Mouse (Mus musculus): ENCODE measurements around the gene Zfp65. TPM values are rescaled to one million over a fixed set of nuclear protein-coding genes. Genes with fewer than 3 reads are reported as not detected.
"Not testable (repeated sequence)": the region's sequence is repeated elsewhere in the genome, so short reads cannot be mapped to it uniquely, and the experiment has no call there.

The Zfp65 gene
- polyA plus RNA-seq (2016; fragmentation: Nextera tagmentation; extraction: Ambion mirVana) = 5.0 and 6.0 TPM in 2 replicates

DNA sequence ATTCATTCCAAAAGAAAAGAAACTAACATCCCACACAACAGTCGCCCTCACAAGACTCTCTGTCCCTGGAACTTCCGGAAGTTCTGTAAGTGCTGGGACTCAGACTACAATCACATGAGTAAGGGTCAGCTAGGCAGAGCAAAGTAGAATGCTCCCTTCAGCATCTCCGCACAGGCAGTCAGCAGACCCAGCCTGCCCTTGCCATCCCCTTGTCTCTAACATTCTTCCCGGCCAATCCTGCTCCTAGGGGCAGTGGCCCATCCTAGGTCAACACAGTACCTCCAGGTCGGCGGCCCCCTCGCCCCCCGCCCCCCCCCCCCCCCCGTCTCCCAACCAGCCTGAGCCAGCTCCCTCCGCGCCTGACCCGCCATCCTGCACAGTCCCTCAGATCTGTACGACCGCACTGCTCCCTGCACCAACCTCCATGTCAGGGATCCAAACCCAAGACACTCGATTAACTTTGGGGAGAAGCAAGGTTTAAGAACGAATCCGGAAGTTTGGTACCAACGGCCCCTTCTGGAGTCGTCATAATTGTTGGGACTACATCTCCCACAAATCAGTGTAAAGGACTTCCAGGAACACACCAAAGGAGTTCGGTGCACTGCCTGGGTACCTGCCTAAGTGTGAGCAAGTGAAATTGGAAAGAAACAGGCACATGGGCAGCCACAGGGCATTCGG is at the start of gene Zfp65:
Gene Zfp65 (minus strand): TSS at position 533 of the 678 bp plus-strand sequence.
- peak; percentile 68 for DNase-seq (ENCODE audit: low spot score)
- Histone ChIP-seq H3K4me3 (peak within 1 kb of the TSS; percentile 68), H3K9me3 (peaks cover 7% of the 10 kb centered on the region; the same call in 1 of the 2 replicates), H3K27ac (peak within 1 kb of the TSS; percentile 89), H3K4me1 (replicated peaks) (0 out of 2 replicates have a peak, but pooled peaks cover 5% of the 10 kb centered on the region), H3K36me3 (no peaks in the 10 kb centered on the region), H3K27me3 (ENCODE audit: insufficient read depth, poor library complexity, severe bottlenecking) (no peaks in the 10 kb centered on the region)
- WGBS = 5% methylated on average over 20 of the region's 21 CpGs

DNA sequence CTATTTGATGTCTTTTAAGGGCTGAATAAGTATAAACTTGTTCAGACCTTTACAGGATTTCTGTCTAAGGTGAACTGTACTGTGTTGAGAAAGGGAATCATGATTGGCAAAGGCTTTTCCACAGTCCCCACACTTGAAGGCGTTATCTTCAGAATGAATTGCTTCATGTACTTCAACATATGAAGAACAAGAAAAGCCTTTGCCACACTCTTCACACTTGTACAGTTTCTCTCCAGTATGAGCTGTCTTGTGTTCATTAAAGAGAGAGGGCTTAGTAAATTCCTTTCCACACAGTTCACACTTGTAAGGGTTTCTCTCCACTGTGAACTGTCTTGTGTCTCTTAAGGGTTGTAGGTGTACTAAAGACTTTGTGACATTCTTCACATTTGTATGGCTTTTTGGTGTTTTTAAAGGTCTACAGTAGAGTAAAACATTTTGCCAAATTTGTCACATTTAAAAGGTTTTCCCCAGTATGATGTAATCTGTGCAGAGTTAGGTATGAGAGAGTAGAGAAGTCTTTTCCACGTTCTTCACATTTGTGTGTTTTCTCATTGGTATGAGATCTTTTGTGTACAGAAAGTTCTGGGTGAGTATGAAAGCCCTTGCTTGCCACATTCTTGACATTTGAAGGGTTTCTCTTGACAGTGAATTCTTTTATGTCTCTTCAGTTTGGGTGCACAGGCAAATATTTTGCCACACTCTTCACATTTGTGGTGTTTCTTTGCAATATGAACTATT is 34.2 kb upstream of the Zfp65 start:
- Histone ChIP-seq H3K27ac (no peak overlapping the region), H3K9me3 (no peaks in the 10 kb centered on the region), H3K4me1 (replicated peaks) (no peaks in the 10 kb centered on the region), H3K27me3 (ENCODE audit: insufficient read depth, poor library complexity, severe bottlenecking) (no peaks in the 10 kb centered on the region), H3K4me3 (no peak overlapping the region), H3K36me3 (no peaks in the 10 kb centered on the region)
- WGBS = 80% methylated on average over 2 of the region's 2 CpGs
- no peak for DNase-seq (ENCODE audit: low spot score)

DNA sequence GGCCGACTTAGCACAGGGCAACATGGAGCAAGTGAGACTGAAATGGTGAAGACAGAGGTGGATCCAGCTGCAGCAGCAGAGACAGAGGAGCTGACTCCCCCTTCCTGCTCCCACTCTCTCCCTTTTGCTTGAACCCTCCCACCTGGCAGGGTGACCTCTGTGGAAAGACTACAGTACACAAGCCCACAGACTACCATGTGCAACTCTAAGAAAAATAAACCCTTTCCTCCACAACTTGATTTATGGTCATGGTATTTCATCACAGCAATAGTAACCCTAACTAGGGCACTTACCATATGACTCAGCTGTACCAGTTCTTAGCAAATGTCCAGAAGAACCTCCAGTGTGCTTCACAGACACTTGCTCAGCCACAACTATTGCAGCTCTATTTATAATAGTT is 31.0 kb upstream of the Zfp65 start:
- Histone ChIP-seq H3K36me3 (no peaks in the 10 kb centered on the region), H3K27me3 (ENCODE audit: insufficient read depth, poor library complexity, severe bottlenecking) (no peaks in the 10 kb centered on the region), H3K4me3 (no peak overlapping the region), H3K4me1 (replicated peaks) (no peaks in the 10 kb centered on the region), H3K9me3 (no peaks in the 10 kb centered on the region), H3K27ac (no peak overlapping the region)
- no peak for DNase-seq (ENCODE audit: low spot score)
- WGBS = 83% methylated on average over 1 of the region's 1 CpGs

DNA sequence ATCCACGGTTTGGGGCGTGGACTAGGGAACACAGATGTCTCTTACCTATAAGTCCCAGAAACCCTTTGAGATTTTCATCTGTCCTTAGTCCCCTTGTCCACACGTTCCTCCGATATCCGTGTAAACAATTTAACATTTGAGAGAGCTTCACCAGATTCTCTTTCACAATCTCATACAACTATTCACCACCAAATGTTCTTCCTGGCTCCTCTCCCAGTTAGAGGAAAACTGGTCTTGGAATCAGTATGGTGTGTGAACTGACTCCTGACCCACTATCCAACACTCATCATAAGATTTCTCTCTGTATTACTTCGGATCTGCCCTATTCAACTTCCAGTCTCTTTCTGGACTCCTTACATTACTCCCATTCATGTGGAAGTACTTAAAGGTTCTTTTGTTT is 26.8 kb upstream of the Zfp65 start:
- no peak overlapping the region for H3K27ac ChIP-seq
- peaks cover 11% of the 10 kb centered on the region; the same call in 1 of the 2 replicates for H3K36me3 ChIP-seq
- 85% methylated on average over 6 of the region's 6 CpGs for WGBS
- no peaks in the 10 kb centered on the region for H3K27me3 ChIP-seq (ENCODE audit: insufficient read depth, poor library complexity, severe bottlenecking)
- DNase-seq (ENCODE audit: low spot score) = no peak
- peaks cover 5% of the 10 kb centered on the region for H3K4me1 ChIP-seq (replicated peaks)
- H3K4me3 ChIP-seq = no peak overlapping the region
- H3K9me3 ChIP-seq = no peaks in the 10 kb centered on the region

DNA sequence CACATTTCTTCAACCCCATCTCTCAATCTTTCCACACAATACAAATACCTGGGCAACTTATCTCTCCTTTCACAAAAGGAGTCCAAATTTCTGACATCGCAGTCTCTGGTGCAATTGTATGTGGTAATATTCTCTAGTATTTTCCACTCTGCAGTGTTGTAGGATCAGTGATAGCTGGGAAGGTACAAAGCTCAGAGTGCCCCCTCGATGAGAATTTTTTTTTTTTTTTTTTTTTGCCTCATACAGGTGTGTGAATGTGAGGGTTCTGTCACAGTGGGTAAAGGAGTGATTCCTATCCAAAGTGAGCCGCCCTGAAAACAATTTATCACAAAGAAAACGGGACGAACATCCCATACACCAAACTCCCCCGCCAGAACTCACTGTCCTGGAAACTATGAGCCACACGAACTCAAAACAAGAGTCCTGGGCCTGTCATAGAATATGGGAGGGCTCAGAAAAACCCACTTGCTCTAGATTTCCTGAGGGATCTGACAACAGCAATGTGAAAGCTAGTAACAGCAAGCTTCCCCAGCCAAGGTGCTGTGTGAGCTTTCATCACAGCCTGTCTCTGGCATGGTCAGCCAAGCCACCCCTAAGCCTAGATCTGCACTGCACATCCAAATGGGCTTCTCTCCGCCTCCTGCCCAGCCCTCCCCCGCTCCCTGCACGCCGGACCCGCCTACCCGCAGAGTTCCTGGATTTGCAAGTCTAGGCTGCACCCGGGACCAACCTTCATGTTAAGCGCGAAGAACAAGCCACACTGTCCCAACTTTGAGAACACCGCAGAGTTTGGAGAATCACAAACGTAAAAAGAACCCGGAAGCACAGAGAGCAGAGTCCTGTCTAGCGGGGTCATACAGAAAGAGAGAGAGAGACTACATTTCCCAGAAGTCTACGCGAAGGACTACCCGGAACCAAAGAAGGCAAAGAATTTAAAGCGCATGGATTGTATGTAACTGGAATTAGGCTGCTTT is 25.6 kb upstream of the Zfp65 start, which contains the start of gene Zfp85:
Gene Zfp85 (minus strand): TSS at position 896 of the 974 bp plus-strand sequence.
- WGBS = 9% methylated on average over 24 of the region's 24 CpGs
- DNase-seq (ENCODE audit: low spot score) = peak; percentile 68
- peak within 1 kb of the TSS; percentile 88 for H3K27ac ChIP-seq
- H3K4me3 ChIP-seq = peak within 1 kb of the TSS; percentile 72
- no peaks in the 10 kb centered on the region; the same call in 1 of the 2 replicates for H3K9me3 ChIP-seq
- peaks cover 16% of the 10 kb centered on the region for H3K36me3 ChIP-seq
- H3K4me1 ChIP-seq (replicated peaks) = peaks cover 5% of the 10 kb centered on the region
- no peaks in the 10 kb centered on the region for H3K27me3 ChIP-seq (ENCODE audit: insufficient read depth, poor library complexity, severe bottlenecking)

DNA sequence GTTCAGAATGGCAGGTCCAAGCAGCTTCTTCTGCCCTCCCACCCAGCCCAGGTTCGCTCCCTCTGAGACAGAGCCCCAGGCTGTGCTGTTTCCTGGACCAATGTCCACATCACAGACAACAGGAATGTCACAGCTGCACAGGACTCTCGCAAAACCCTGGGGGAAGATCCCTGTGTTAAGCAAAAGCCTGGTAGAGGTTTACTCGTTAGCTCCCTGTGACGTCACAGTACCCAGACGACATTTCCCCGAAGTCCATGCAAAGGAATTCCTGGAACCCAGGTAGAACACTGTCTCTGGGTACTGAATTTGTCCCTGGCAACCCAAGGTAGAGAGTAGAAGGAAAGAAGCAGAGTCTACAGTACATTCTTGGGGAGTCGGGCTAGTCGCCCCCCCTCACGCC is 14.9 kb upstream of the Zfp65 start:
- H3K4me1 ChIP-seq (replicated peaks) = no peaks in the 10 kb centered on the region
- no peaks in the 10 kb centered on the region for H3K27me3 ChIP-seq (ENCODE audit: insufficient read depth, poor library complexity, severe bottlenecking)
- peaks cover 24% of the 10 kb centered on the region for H3K9me3 ChIP-seq
- no peak overlapping the region for H3K4me3 ChIP-seq
- DNase-seq (ENCODE audit: low spot score) = no peak
- WGBS = 90% methylated on average over 9 of the region's 9 CpGs
- H3K27ac ChIP-seq = no peak overlapping the region
- H3K36me3 ChIP-seq = peaks cover 28% of the 10 kb centered on the region

DNA sequence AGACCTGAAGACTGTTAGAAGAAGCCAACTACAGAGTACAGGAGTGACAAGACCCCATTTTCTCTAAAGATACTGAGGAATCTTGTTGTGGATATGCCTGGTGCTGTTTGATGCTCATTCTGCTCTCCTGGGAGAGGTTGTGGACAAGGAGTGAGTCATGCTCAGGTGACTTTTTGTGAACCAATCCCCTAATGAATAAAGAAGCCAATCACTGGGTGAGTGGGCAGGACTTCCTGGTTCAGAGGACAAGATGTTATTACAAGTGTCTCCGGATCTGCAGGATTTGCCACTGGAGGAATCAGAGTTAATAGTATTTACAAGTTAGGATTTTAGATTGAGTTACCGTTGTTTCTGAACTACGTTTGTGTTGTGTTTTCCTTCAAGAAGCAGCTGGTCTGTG is 14.0 kb upstream of the Zfp65 start:
- WGBS = 91% methylated on average over 3 of the region's 3 CpGs
- Histone ChIP-seq H3K27ac (no peak overlapping the region), H3K9me3 (peaks cover 15% of the 10 kb centered on the region), H3K27me3 (ENCODE audit: insufficient read depth, poor library complexity, severe bottlenecking) (no peaks in the 10 kb centered on the region), H3K36me3 (peaks cover 18% of the 10 kb centered on the region), H3K4me3 (no peak overlapping the region), H3K4me1 (replicated peaks) (no peaks in the 10 kb centered on the region)
- no peak for DNase-seq (ENCODE audit: low spot score)

DNA sequence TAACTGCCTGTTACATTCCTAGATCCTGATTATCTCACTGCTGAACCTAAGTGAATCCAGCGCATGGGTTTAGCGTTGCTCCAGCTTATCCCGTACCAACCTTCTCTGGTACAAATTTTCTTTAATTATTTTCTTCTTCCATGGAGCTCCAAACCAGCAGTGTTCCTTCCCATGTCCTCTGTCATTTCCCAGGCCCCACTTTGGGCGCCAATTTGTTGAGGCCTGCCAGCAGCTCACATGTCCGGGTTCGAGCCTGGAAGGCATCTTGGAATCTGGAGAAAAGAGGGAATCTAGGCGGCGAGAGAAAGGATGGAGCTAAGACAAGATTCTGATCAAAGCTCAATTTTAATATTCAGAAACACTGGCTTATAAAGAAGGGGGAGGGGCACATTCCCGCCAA is 5.4 kb upstream of the Zfp65 start:
- H3K36me3 ChIP-seq; H3K4me3 ChIP-seq; DNase-seq (ENCODE audit: low spot score); H3K27me3 ChIP-seq (ENCODE audit: insufficient read depth, poor library complexity, severe bottlenecking); H3K4me1 ChIP-seq (replicated peaks); H3K27ac ChIP-seq: not testable (repeated sequence)
- H3K9me3 ChIP-seq = peaks cover 17% of the 10 kb centered on the region
- 91% methylated on average over 9 of the region's 9 CpGs for WGBS

DNA sequence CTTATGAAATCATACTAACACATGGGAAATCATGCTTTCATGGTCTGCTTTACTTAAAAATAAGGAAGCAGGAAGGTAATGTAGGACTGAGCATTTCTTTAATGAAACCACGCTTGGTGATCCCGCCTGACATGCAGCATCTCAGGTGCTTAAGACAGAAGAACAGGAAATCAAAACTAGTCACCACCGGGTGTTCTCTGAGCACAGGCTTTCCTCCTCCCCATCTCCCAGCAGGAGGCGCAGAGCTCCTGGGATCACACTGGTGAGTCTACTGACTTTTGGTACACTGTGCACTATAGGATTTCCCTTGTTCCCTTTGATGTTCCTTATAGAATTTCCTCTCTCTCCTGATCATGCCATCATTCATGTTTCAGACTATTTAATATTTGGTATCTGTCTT is 468 bp upstream of the Zfp65 start:
- DNase-seq (ENCODE audit: low spot score); H3K36me3 ChIP-seq; H3K4me1 ChIP-seq (replicated peaks); H3K27me3 ChIP-seq (ENCODE audit: insufficient read depth, poor library complexity, severe bottlenecking): not testable (repeated sequence)
- 57% methylated on average over 4 of the region's 4 CpGs for WGBS
- peak overlapping the region; percentile 89 for H3K27ac ChIP-seq
- peaks cover 13% of the 10 kb centered on the region for H3K9me3 ChIP-seq
- peak overlapping the region; percentile 68 for H3K4me3 ChIP-seq

DNA sequence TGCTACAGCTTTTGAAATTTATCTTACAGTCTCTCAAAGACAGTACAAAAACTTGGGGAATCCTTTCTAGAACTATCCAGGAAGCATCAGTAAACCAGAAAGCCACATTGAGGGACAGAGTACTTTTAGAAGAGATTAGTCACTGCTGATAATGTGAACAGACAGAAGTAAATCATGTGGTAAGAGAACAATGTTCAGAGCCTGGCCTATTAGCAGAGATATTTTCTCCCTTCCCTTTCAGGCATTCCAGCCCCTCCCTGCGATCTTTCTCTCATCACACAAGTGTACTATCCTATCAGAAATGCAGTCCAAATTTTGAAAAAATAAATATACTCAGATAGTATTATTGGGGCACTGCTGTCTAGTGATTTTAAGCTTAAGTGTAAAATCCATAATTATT is 867 bp downstream of the Zfp65 start:
- DNase-seq (ENCODE audit: low spot score) = no peak
- H3K4me3 ChIP-seq = peak overlapping the region; percentile 68
- peaks cover under 1% of the 10 kb centered on the region; the same call in 1 of the 2 replicates for H3K9me3 ChIP-seq
- H3K4me1 ChIP-seq (replicated peaks) = peaks cover 8% of the 10 kb centered on the region
- H3K27me3 ChIP-seq (ENCODE audit: insufficient read depth, poor library complexity, severe bottlenecking) = no peaks in the 10 kb centered on the region
- no peaks in the 10 kb centered on the region for H3K36me3 ChIP-seq
- 79% methylated on average over 1 of the region's 1 CpGs for WGBS
- H3K27ac ChIP-seq = peak overlapping the region; percentile 89; the same call in 1 of the 2 replicates

DNA sequence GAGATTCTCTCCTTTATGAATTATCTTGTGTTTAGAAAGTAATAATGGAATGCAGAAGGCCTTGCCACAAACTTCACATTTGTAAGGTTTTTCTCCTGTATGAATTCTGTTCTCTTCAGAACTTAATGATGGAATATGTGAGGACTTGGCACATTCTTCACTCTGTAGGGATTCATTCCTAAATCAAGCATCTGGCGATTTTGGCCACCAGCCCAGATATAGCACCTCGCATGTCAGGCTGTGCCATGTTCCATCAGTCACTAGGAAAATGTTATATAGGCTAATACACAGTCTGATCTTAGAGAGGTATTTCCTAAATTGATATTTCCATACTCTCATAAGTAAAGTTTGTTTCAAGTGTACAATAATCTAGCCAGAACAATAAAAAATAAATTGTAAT is 3.6 kb downstream of the Zfp65 start:
- not testable (repeated sequence) for DNase-seq (ENCODE audit: low spot score); H3K4me1 ChIP-seq (replicated peaks); H3K4me3 ChIP-seq; H3K9me3 ChIP-seq; H3K27ac ChIP-seq; H3K36me3 ChIP-seq; H3K27me3 ChIP-seq (ENCODE audit: insufficient read depth, poor library complexity, severe bottlenecking)
- 90% methylated on average over 2 of the region's 2 CpGs for WGBS

DNA sequence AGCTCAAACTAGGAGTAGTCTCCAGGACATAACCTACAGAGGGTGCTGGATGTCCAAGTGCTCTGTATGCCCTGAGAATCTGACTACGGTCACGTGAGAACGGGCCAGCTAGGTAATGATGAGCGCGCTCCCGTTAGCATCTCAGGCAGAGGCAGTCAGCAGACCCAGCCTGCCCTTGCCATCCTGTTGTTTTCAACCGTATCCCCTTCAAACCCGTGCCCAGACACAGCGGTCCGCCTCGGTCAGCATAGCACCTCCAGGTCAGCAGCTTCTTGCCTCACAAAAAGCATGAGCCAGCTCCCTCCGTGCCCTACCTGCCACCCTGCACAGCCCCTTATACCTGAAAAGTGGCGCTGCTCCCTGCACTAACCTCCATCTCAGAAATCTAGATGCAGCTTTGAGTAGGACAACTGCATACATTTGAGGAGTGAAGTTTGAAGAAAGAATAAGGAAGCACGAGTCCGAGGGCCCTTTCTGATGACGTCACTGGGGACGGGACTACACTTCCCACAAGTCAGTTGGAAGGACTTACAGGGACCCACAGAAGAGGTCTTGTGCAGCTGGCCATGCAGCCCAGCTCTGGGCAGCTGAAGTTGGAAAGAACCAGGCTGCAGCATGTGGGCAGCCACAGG is 5.0 kb downstream of the Zfp65 start:
- peaks cover 6% of the 10 kb centered on the region; the same call in 1 of the 2 replicates for H3K36me3 ChIP-seq
- peak; percentile 88 for DNase-seq (ENCODE audit: low spot score)
- peaks cover 5% of the 10 kb centered on the region for H3K4me1 ChIP-seq (replicated peaks)
- under 1% methylated on average over 17 of the region's 17 CpGs for WGBS
- peak overlapping the region; percentile 88 for H3K27ac ChIP-seq
- no peaks in the 10 kb centered on the region for H3K27me3 ChIP-seq (ENCODE audit: insufficient read depth, poor library complexity, severe bottlenecking)
- H3K4me3 ChIP-seq = peak overlapping the region; percentile 82
- no peaks in the 10 kb centered on the region for H3K9me3 ChIP-seq

All from hindbrain, embryonic 10.5 days (tissue).